Mouse (Mus musculus) heart, adult 2 months (tissue): Measurements from ENCODE around the gene Il1r1. TPM values are rescaled to one million over a fixed set of nuclear protein-coding genes. Genes with fewer than 3 reads are reported as not detected.

ENCODE experiments used
- DNase-seq, 2 experiments: peaks; one replicate each; pipeline ENCODE4 v3.0.0; 2021
- H3K27ac ChIP-seq: fragments of 200-600 bp; 2 replicates; pipeline ENCODE4 v1.8.1; 2022
- H3K27me3 ChIP-seq: fragments of 200-500 bp; 2 replicates; pipeline ENCODE4 v1.6.1; 2012; ENCODE audit warnings: mild to moderate bottlenecking, low read length, inconsistent platforms, mixed read lengths; ENCODE audit not compliant: control insufficient read depth, insufficient read depth
- H3K36me3 ChIP-seq: fragments of 200-500 bp; 2 replicates; pipeline ENCODE4 v1.6.1; 2012; ENCODE audit warnings: low read length, inconsistent platforms; ENCODE audit not compliant: control insufficient read depth, insufficient read depth
- H3K4me1 ChIP-seq: fragments of 200-500 bp; 2 replicates; pipeline ENCODE4 v1.6.1; 2011; ENCODE audit warnings: low read length; ENCODE audit not compliant: control insufficient read depth, insufficient read depth
- H3K4me3 ChIP-seq: fragments of 200-600 bp; 2 replicates; pipeline ENCODE4 v1.8.1; 2022
- H3K79me2 ChIP-seq: fragments of 200-500 bp; replicated peaks from 2 replicates; pipeline ENCODE4 v1.6.1; 2012; ENCODE audit warnings: mild to moderate bottlenecking, inconsistent platforms, low read length, moderate library complexity, mixed read lengths; ENCODE audit not compliant: control insufficient read depth, insufficient read depth
- H3K9ac ChIP-seq: fragments of 200-500 bp; 2 replicates; pipeline ENCODE4 v1.6.1; 2012; ENCODE audit warnings: low read depth, mild to moderate bottlenecking, control low read depth, inconsistent platforms, low read length, mixed read lengths
- CTCF ChIP-seq: fragments of 200-600 bp; IDR thresholded peaks from 2 replicates; pipeline ENCODE4 v1.8.1; 2022; ENCODE audit warnings: antibody characterized with exemption, mild to moderate bottlenecking, moderate library complexity
- EP300 ChIP-seq: fragments of 200-500 bp; IDR thresholded peaks from 2 replicates; pipeline ENCODE4 v1.6.1; 2011; ENCODE audit warnings: low read depth, low read length, control low read depth; ENCODE audit not compliant: insufficient read depth
- POLR2A ChIP-seq: fragments of 200-500 bp; IDR thresholded peaks from 2 replicates; pipeline ENCODE4 v1.6.1; 2011; ENCODE audit warnings: mild to moderate bottlenecking, low read depth, low read length, control low read depth; ENCODE audit not compliant: insufficient read depth
- WGBS: fragments of 180-500 bp; shearing (Covaris S2); methylation state at CpG from one replicate; pipeline ENCODE4 v1.1.7; 2018; 5-methylcytosine and 5-hydroxymethylcytosine counted together
- intact Hi-C: fragments of 180-260 bp; cut with DNase I; formaldehyde crosslinking; loops from one replicate; pipeline ENCODE4 v1.15.1; 2025
- polyA plus RNA-seq: library from polyadenylated mRNA; depleted of rRNA; stranded (reverse); fragments of >200 nt; gene quantifications from 2 replicates; pipeline ENCODE4 v1.2.3, GENCODE M21; 2012
- total RNA-seq, 2 experiments: library from RNA; stranded (reverse); gene quantifications; 2 replicates each; pipeline ENCODE4 v1.2.3; 2021

Il1r1 gene
- total and polyA plus RNA-seq, 3 experiments, result 4.8 to 6.1 (median 5.5) TPM

DNA sequence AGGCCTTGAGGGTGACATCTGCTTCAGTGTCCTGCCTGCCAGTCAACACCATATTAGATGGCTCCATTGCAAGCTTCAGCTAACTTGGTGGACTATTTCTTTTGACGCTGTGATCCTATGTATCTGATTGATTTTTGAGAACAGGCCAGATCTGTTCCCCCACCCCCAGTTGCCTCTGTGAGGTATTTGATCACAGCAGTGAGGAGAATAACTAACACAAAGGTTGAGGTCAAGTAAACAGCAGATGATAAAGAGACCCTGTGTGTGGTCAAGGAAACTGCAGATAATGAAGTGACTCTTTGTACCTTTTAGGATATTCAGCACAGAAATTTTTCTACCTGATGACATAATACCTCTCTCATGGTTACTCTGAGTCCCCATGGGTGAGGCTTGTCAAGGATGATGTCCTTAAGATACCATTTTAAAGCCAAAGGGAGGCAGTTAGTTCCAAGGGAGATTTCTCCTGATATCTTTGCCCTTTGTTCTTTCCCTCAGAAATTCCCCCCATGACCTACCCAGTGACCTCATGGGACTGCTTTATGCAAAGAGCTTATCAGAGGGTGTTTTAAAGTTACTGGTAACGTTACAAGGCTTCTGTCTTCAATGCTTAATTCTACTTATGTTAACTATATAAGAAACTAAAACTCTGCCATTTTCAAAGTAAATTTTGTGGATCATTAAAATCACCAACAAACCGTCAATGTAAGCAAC is 29.6 kb downstream of the Il1r1 start:
- TF ChIP-seq EP300, result no peak
- TF ChIP-seq CTCF, result no peak
- no peaks in the 10 kb centered on the region for H3K27me3 ChIP-seq
- no peak for DNase-seq
- no peak overlapping the region for H3K27ac ChIP-seq
- H3K9ac ChIP-seq, result no peak overlapping the region
- WGBS, result 76% methylated on average over 3 of the region's 3 CpGs
- no peaks in the 10 kb centered on the region for H3K79me2 ChIP-seq
- intact Hi-C loops, result no loop called here
- no peaks in the 10 kb centered on the region; the same call in 1 of the 2 replicates for H3K4me1 ChIP-seq
- no peaks in the 10 kb centered on the region for H3K36me3 ChIP-seq
- no peak overlapping the region for H3K4me3 ChIP-seq

- no peak overlapping the region for H3K27ac ChIP-seq
- no peaks in the 10 kb centered on the region for H3K79me2 ChIP-seq
- no peak for DNase-seq
- peaks cover 9% of the 10 kb centered on the region for H3K4me1 ChIP-seq
- H3K4me3 ChIP-seq, result no peak overlapping the region
- intact Hi-C loops, result loop anchor here (5.0 kb wide), 1 partner anchor 90 kb away; no protein-coding TSS in a partner anchor
- 74% methylated on average over 9 of the region's 9 CpGs for WGBS
- no peaks in the 10 kb centered on the region for H3K27me3 ChIP-seq
- no peaks in the 10 kb centered on the region; the same call in 1 of the 2 replicates for H3K36me3 ChIP-seq
- TF ChIP-seq CTCF, result no peak
- H3K9ac ChIP-seq, result no peak overlapping the region
Measured at GRCm38 (mm10) chr1:40262441-40263121, 37.7 kb downstream of the Il1r1 start.

- TF ChIP-seq POLR2A, result no peak
- no peak for TF ChIP-seq EP300
- no peak for TF ChIP-seq CTCF
- no peaks in the 10 kb centered on the region for H3K27me3 ChIP-seq
- no peak overlapping the region for H3K4me3 ChIP-seq
- no peak overlapping the region for H3K27ac ChIP-seq
- intact Hi-C loops, result loop anchor here (5.0 kb wide), 1 partner anchor 91 kb away; no protein-coding TSS in a partner anchor
- no peaks in the 10 kb centered on the region; the same call in 1 of the 2 replicates for H3K36me3 ChIP-seq
- peaks cover 10% of the 10 kb centered on the region for H3K4me1 ChIP-seq
- DNase-seq, result no peak
- WGBS, result 54% methylated on average over 7 of the region's 7 CpGs
- H3K79me2 ChIP-seq, result no peaks in the 10 kb centered on the region
- H3K9ac ChIP-seq, result no peak overlapping the region
Measured at GRCm38 (mm10) chr1:40263122-40263498, 38.2 kb downstream of the Il1r1 start.

DNA sequence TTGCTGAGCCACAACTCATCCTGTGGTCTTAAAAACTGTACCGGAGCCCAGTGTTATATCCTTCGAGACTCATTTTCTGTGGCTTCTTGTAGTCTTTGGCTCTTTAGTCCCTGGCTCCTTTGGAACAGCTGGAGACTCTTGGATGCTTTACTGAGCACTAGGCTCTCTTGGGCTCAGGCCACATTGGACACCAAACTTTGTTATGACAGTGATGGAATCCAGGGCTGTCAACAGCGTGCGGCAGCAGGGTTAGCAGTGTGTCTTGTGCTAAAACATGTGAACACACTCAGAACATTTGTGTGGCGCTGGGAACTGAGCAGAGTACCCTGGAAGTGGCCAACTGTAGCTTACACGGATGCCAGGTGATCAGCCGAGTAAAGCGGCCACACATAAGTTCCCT is 38.8 kb downstream of the Il1r1 start:
- 80% methylated on average over 8 of the region's 8 CpGs for WGBS
- peaks cover 14% of the 10 kb centered on the region for H3K4me1 ChIP-seq
- TF ChIP-seq POLR2A (no peak), EP300 (peak; percentile 47; the same call in 1 of the 2 replicates)
- peak; percentile 57 to 72 for DNase-seq
- H3K79me2 ChIP-seq, result no peaks in the 10 kb centered on the region
- H3K36me3 ChIP-seq, result no peaks in the 10 kb centered on the region; the same call in 1 of the 2 replicates
- H3K9ac ChIP-seq, result no peak overlapping the region
- peak overlapping the region; percentile 23; the same call in 1 of the 2 replicates for H3K27ac ChIP-seq
- no peaks in the 10 kb centered on the region for H3K27me3 ChIP-seq
- no peak overlapping the region for H3K4me3 ChIP-seq
- intact Hi-C loops, result loop anchor here (5.0 kb wide), 1 partner anchor 91 kb away; no protein-coding TSS in a partner anchor

- Histone ChIP-seq H3K4me3 (no peak overlapping the region), H3K4me1 (peaks cover 16% of the 10 kb centered on the region), H3K27ac (peak overlapping the region; percentile 89), H3K27me3 (no peaks in the 10 kb centered on the region), H3K79me2 (no peaks in the 10 kb centered on the region), H3K9ac (no peak overlapping the region), H3K36me3 (no peaks in the 10 kb centered on the region; the same call in 1 of the 2 replicates)
- intact Hi-C loops, result loop anchor here (5.0 kb wide), 2 partner anchors 38 to 148 kb away; partner anchors contain the start of gene Il1r1
- no peak for TF ChIP-seq POLR2A
- TF ChIP-seq CTCF, result no peak
- TF ChIP-seq EP300, result no peak
- WGBS, result 45% methylated on average over 6 of the region's 6 CpGs
- no peak for DNase-seq
Measured at GRCm38 (mm10) chr1:40265301-40265835, 40.5 kb downstream of the Il1r1 start.
